Mouse (Mus musculus): ENCODE data around the gene Lrrc27.

- no peak for TF ChIP-seq CTCF (IDR thresholded peaks at IDR 0.05; ENCODE audit: low read depth)
- TF ChIP-seq EP300 (IDR thresholded peaks at IDR 0.05; ENCODE audit: low read depth) = no peak
Measured at GRCm38 (mm10) chr7:139281195-139281594, 68.4 kb downstream of the Lrrc27 start.
